Mouse (Mus musculus) MEL (cell line): ENCODE measurements around the gene Slc25a34. TPM values are rescaled to one million over a fixed set of nuclear protein-coding genes. Genes with fewer than 3 reads are reported as not detected.

Experiments used
- DNase-seq: peaks from one replicate; pipeline ENCODE4 v3.0.0; 2011; ENCODE audit warnings: low read depth, low spot score
- H3K27ac ChIP-seq: 2 replicates; pipeline ENCODE4 v1.5.1; 2012; ENCODE audit warnings: low read depth, mild to moderate bottlenecking, control low read depth, low read length, moderate library complexity; ENCODE audit not compliant: control insufficient read depth
- H3K27me3 ChIP-seq, 2 experiments: fragments of 150-350 bp in 1 of 2; sonication (generic) in 1 of 2; 2 replicates each; pipeline ENCODE4 v1.6.1; 2012; ENCODE audit warnings: low read length in 2 of 2, mild to moderate bottlenecking in 2 of 2, improper control_type of control experiment in 1 of 2, moderate library complexity in 1 of 2; ENCODE audit not compliant: insufficient read depth in 2 of 2, control insufficient read depth in 1 of 2
- H3K36me3 ChIP-seq, 2 experiments: 2 replicates each; pipeline ENCODE4 v1.6.1; 2012 to 2014; ENCODE audit warnings: low read length in 2 of 2, improper control_type of control experiment in 1 of 2, inconsistent platforms in 1 of 2, mild to moderate bottlenecking in 1 of 2; ENCODE audit not compliant: insufficient read depth in 2 of 2, control insufficient read depth in 1 of 2
- H3K4me1 ChIP-seq, 2 experiments: fragments of 150-350 bp in 1 of 2; sonication (generic) in 1 of 2; 2 replicates each; pipeline ENCODE4 v1.6.1; 2012; ENCODE audit warnings: low read length in 2 of 2, improper control_type of control experiment in 1 of 2, mild to moderate bottlenecking in 1 of 2; ENCODE audit not compliant: insufficient read depth in 2 of 2, control insufficient read depth in 1 of 2
- H3K4me3 ChIP-seq, 2 experiments: fragments of 150-350 bp in 1 of 2; sonication (generic) in 1 of 2; 2 replicates each; pipeline ENCODE4 v1.5.1; 2012; ENCODE audit warnings: low read depth in 2 of 2, low read length in 2 of 2, mild to moderate bottlenecking in 2 of 2, moderate library complexity in 2 of 2, control low read depth in 1 of 2, improper control_type of control experiment in 1 of 2; ENCODE audit not compliant: control insufficient read depth in 1 of 2, insufficient read depth in 1 of 2
- H3K79me2 ChIP-seq: 2 replicates; pipeline ENCODE4 v1.6.1; 2012; ENCODE audit warnings: mild to moderate bottlenecking, low read length, moderate library complexity; ENCODE audit not compliant: control insufficient read depth, poor library complexity, insufficient read depth
- H3K9ac ChIP-seq: 2 replicates; pipeline ENCODE4 v1.6.1; 2012; ENCODE audit warnings: low read depth, mild to moderate bottlenecking, control low read depth, low read length, moderate library complexity; ENCODE audit not compliant: control insufficient read depth, poor library complexity, severe bottlenecking
- H3K9me3 ChIP-seq: fragments of 150-350 bp; sonication (generic); replicated peaks from 2 replicates; pipeline ENCODE4 v1.6.1; 2012; ENCODE audit warnings: mild to moderate bottlenecking, low read length, improper control_type of control experiment, moderate library complexity; ENCODE audit not compliant: insufficient read depth
- CHD1 ChIP-seq: IDR thresholded peaks from 2 replicates; pipeline ENCODE4 v1.6.1; 2012; ENCODE audit warnings: low read depth, mild to moderate bottlenecking, inconsistent platforms, low read length, improper control_type of control experiment
- ELF1 ChIP-seq: IDR thresholded peaks from 2 replicates; pipeline ENCODE4 v1.6.1; 2014; ENCODE audit warnings: low read depth, mild to moderate bottlenecking, inconsistent platforms, low read length, improper control_type of control experiment, moderate library complexity
- ETS1 ChIP-seq: IDR thresholded peaks from 2 replicates; pipeline ENCODE4 v1.6.1; 2012; ENCODE audit warnings: low read depth, mild to moderate bottlenecking, inconsistent platforms, low read length, improper control_type of control experiment, moderate library complexity
- HCFC1 ChIP-seq: IDR thresholded peaks from 2 replicates; pipeline ENCODE4 v1.6.1; 2012; ENCODE audit warnings: low read depth, mild to moderate bottlenecking, inconsistent platforms, low read length, improper control_type of control experiment, moderate library complexity
- MAZ ChIP-seq: IDR thresholded peaks from 2 replicates; pipeline ENCODE4 v1.6.1; 2012; ENCODE audit warnings: low read depth, mild to moderate bottlenecking, inconsistent platforms, low read length, improper control_type of control experiment
- MEF2A ChIP-seq: IDR thresholded peaks from 2 replicates; pipeline ENCODE4 v1.6.1; 2014; ENCODE audit warnings: low read depth, mild to moderate bottlenecking, inconsistent platforms, low read length, improper control_type of control experiment; ENCODE audit not compliant: poor library complexity, insufficient replicate concordance, severe bottlenecking; ENCODE audit errors: extremely low read depth
- MXI1 ChIP-seq: IDR thresholded peaks from 2 replicates; pipeline ENCODE4 v1.6.1; 2011; ENCODE audit warnings: mild to moderate bottlenecking, low read depth, low read length, improper control_type of control experiment
- MYC ChIP-seq: IDR thresholded peaks from 2 replicates; pipeline ENCODE4 v1.6.1; 2011; ENCODE audit warnings: low read depth, mild to moderate bottlenecking, low read length, improper control_type of control experiment, moderate library complexity
- NRF1 ChIP-seq: IDR thresholded peaks from 2 replicates; pipeline ENCODE4 v1.6.1; 2014; ENCODE audit warnings: low read depth, mild to moderate bottlenecking, inconsistent platforms, low read length, improper control_type of control experiment, moderate library complexity; ENCODE audit not compliant: poor library complexity, insufficient read depth, severe bottlenecking
- POLR2A ChIP-seq, 2 experiments: IDR thresholded peaks; 2 replicates each; pipeline ENCODE4 v1.6.1; 2011 to 2012; ENCODE audit warnings: low read length in 2 of 2, mild to moderate bottlenecking in 2 of 2, control low read depth in 1 of 2, improper control_type of control experiment in 1 of 2, low read depth in 1 of 2, moderate library complexity in 1 of 2; ENCODE audit not compliant: control insufficient read depth in 1 of 2, insufficient read depth in 1 of 2, poor library complexity in 1 of 2
- POLR2AphosphoS5 ChIP-seq: IDR thresholded peaks from 2 replicates; pipeline ENCODE4 v1.6.1; 2012; ENCODE audit warnings: low read depth, borderline replicate concordance, mild to moderate bottlenecking, inconsistent platforms, low read length, moderate library complexity, mixed read lengths
- RAD21 ChIP-seq: IDR thresholded peaks from 2 replicates; pipeline ENCODE4 v1.6.1; 2011; ENCODE audit warnings: mild to moderate bottlenecking, low read depth, low read length, improper control_type of control experiment
- RCOR1 ChIP-seq: IDR thresholded peaks from 2 replicates; pipeline ENCODE4 v1.6.1; 2012; ENCODE audit warnings: low read depth, mild to moderate bottlenecking, inconsistent platforms, low read length, improper control_type of control experiment
- TAL1 ChIP-seq: IDR thresholded peaks from 2 replicates; pipeline ENCODE4 v1.6.1; 2012; ENCODE audit warnings: mild to moderate bottlenecking, inconsistent platforms, low read length, moderate library complexity, mixed read lengths
- TCF12 ChIP-seq: IDR thresholded peaks from 2 replicates; pipeline ENCODE4 v1.6.1; 2014; ENCODE audit warnings: low read depth, mild to moderate bottlenecking, inconsistent platforms, low read length, improper control_type of control experiment, moderate library complexity
- USF1 ChIP-seq: IDR thresholded peaks from 2 replicates; pipeline ENCODE4 v1.6.1; 2014; ENCODE audit warnings: low read depth, mild to moderate bottlenecking, inconsistent platforms, low read length, improper control_type of control experiment, moderate library complexity
- ZC3H11A ChIP-seq: IDR thresholded peaks from 2 replicates; pipeline ENCODE4 v1.6.1; 2012; ENCODE audit warnings: low read depth, mild to moderate bottlenecking, inconsistent platforms, low read length, improper control_type of control experiment
- ZMIZ1 ChIP-seq: IDR thresholded peaks from 2 replicates; pipeline ENCODE4 v1.6.1; 2012; ENCODE audit warnings: low read depth, mild to moderate bottlenecking, inconsistent platforms, low read length, improper control_type of control experiment, moderate library complexity
- polyA plus RNA-seq, 2 experiments: library from polyadenylated mRNA; stranded (reverse) in 1 of 2; unstranded in 1 of 2; fragments of >175 nt in 1 of 2; fragments of >200 nt in 1 of 2; gene quantifications; 2 replicates each; pipeline versions ENCODE4 v1.2.1 to v1.2.4; 2012; ENCODE audit warnings: low replicate concordance in 2 of 2, low read depth in 1 of 2; ENCODE audit not compliant: insufficient read length in 2 of 2, insufficient read depth in 1 of 2, missing spikeins in 1 of 2
- total RNA-seq: library from RNA; depleted of rRNA; stranded (reverse); fragments of 300-350 nt; gene quantifications from 2 replicates; pipeline ENCODE4 v1.2.3, GENCODE M21; 2012

Gene Slc25a34
- total and polyA plus RNA-seq, 3 experiments = 0.10 TPM; not detected in 2

GRCm38 (mm10) chr4:141609538-141609937, 14.1 kb downstream of the Slc25a34 start:
- Histone ChIP-seq H3K4me1 (no peaks in the 10 kb centered on the region), H3K36me3 (no peaks in the 10 kb centered on the region), H3K27me3 (no peaks in the 10 kb centered on the region; a peak in 1 of 4 replicates), H3K4me3 (no peak overlapping the region), H3K9me3 (no peaks in the 10 kb centered on the region), H3K79me2 (no peaks in the 10 kb centered on the region), H3K27ac (no peak overlapping the region), H3K9ac (no peak overlapping the region)
- DNase-seq = no peak
- TF ChIP-seq TAL1 = no peak
- no peak for TF ChIP-seq ETS1
- no peak for TF ChIP-seq NRF1
- no peak for TF ChIP-seq RCOR1
- TF ChIP-seq POLR2A (IDR thresholded peaks at IDR 0.05; ENCODE audit: control insufficient read depth in 1 of 2, insufficient read depth in 1 of 2, low read depth in 1 of 2, low read length in 2 of 2, poor library complexity in 1 of 2) = no peak
- no peak for TF ChIP-seq CHD1
- TF ChIP-seq HCFC1 = no peak
- TF ChIP-seq TCF12 = no peak
- TF ChIP-seq MAZ = no peak
- no peak for TF ChIP-seq RAD21
- TF ChIP-seq USF1 = no peak
- TF ChIP-seq MEF2A = no peak
- no peak for TF ChIP-seq POLR2AphosphoS5
- no peak for TF ChIP-seq ZC3H11A
- TF ChIP-seq MYC = no peak

GRCm38 (mm10) chr4:141605861-141606260, 17.8 kb downstream of the Slc25a34 start, which contains the start of gene Fblim1:
TSS of gene Fblim1 (minus strand) at chr4:141606096.
- Histone ChIP-seq H3K4me3 (no peak within 1 kb of the TSS), H3K27ac (no peak within 1 kb of the TSS), H3K36me3 (no peaks in the 10 kb centered on the region), H3K4me1 (no peaks in the 10 kb centered on the region), H3K9me3 (no peaks in the 10 kb centered on the region), H3K79me2 (no peaks in the 10 kb centered on the region), H3K27me3 (no peaks in the 10 kb centered on the region; a peak in 1 of 4 replicates)
- DNase-seq = no peak
- TF ChIP-seq MXI1 = no peak
- no peak for TF ChIP-seq ELF1
- no peak for TF ChIP-seq ZMIZ1
- TF ChIP-seq, all 39 proteins: peak for 0
- no peak within 1 kb of the TSS for H3K9ac ChIP-seq
